Mouse (Mus musculus): ENCODE data around the gene Pon2.
"Not testable (repeated sequence)": the region's sequence is repeated elsewhere in the genome, so short reads cannot be mapped to it uniquely, and the experiment has no call there.

Gene Pon2

GRCm38 (mm10) chr6:5230261-5230660 lies 68.0 kb downstream of the Pon2 start:
- no peak for DNase-seq (ENCODE audit: low spot score in 2 of 2)

DNA sequence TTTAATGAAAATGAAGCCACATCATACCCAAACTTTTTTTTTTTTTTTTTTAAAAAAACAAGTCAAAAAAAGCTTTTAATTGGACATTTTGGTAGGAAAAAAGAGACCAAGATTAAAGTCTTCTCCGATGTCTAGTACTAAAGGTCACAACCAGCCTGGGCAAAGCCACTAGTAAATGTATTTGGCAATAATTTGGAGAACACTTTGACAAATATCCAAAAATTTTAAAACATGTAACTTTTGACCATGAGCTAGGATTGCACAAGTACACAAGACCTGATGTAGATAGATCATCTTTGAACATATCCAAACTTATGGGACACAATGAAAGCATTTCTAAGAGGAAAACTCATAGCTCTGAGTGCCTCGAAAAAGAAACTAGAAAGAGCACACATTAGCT lies 74.7 kb downstream of the Pon2 start:
- not testable (repeated sequence) for DNase-seq (ENCODE audit: low spot score in 2 of 2)

- DNase-seq (ENCODE audit: low spot score in 2 of 2), result no peak
These were observed 76.2 kb downstream of the Pon2 start for GRCm38 (mm10) chr6:5222080-5222479.

DNA sequence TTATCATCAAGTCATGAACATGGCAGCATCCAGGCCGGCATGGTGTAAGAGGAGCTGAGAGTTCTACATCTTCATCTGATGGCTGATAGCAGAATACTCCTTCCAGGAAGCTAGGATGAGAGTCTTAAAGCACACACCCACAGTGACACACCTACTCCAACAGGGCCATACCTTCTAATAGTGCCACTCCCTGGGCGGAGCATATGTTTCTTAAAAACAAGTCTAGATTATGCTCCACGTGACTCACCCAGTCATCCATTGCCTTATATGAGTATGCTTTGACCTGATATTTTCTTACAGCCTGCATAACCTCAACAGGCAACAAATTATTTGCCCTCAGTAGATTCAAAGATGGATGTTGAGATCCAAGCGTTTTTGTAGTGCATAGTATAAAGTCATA lies 80.1 kb downstream of the Pon2 start:
- no peak for DNase-seq (ENCODE audit: low spot score in 2 of 2)
